Mouse (Mus musculus): ENCODE measurements around the gene Rspo4. TPM values are rescaled to one million over a fixed set of nuclear protein-coding genes. Genes with fewer than 3 reads are reported as not detected.

Rspo4 gene
- 0.28 and 0.62 TPM in 2 replicates for polyA plus RNA-seq (2014; fragmentation: Nextera tagmentation; extraction: Ambion mirVana)

- peaks cover 26% of the 10 kb centered on the region for H3K27me3 ChIP-seq (ENCODE audit: control insufficient read depth, insufficient read depth, low read length)
Measured at GRCm38 (mm10) chr2:151842648-151843226, at the start of gene Rspo4. Rspo4 (plus strand) TSS chr2:151842927.

GRCm38 (mm10) chr2:151815586-151815985, 27.1 kb upstream of the Rspo4 start:
- H3K27me3 ChIP-seq (ENCODE audit: control insufficient read depth, insufficient read depth, low read length) = no peaks in the 10 kb centered on the region
- no peak overlapping the region for H3K9ac ChIP-seq (ENCODE audit: low read length)
- DNase-seq (ENCODE audit: low spot score) (no peak), ATAC-seq (ENCODE audit: insufficient read depth, low FRiP score, low TSS enrichment) (no peak)
- WGBS = 84% methylated on average over 4 of the region's 4 CpGs
- H3K36me3 ChIP-seq (ENCODE audit: control insufficient read depth, insufficient read depth, low read length) = no peaks in the 10 kb centered on the region
- no peaks in the 10 kb centered on the region for H3K4me1 ChIP-seq (ENCODE audit: control insufficient read depth, insufficient read depth, low read length)
- H3K4me2 ChIP-seq (ENCODE audit: low read depth) = no peak overlapping the region
- H3K9me3 ChIP-seq (ENCODE audit: control insufficient read depth, low read length) = no peaks in the 10 kb centered on the region
- no peak overlapping the region for H3K4me3 ChIP-seq (ENCODE audit: low read depth, low read length)
- no peak overlapping the region for H3K27ac ChIP-seq (ENCODE audit: low read depth, low read length)

More at GRCm38 (mm10) chr2:151842648-151843226, at the start of gene Rspo4:
- Histone ChIP-seq H3K4me3 (ENCODE audit: low read depth, low read length) (peak within 1 kb of the TSS; percentile 33), H3K4me2 (ENCODE audit: low read depth) (peak within 1 kb of the TSS; percentile 60), H3K27ac (ENCODE audit: low read depth, low read length) (no peak within 1 kb of the TSS), H3K9ac (ENCODE audit: low read length) (peak within 1 kb of the TSS; percentile 22), H3K9me3 (ENCODE audit: control insufficient read depth, low read length) (no peaks in the 10 kb centered on the region), H3K4me1 (ENCODE audit: control insufficient read depth, insufficient read depth, low read length) (no peaks in the 10 kb centered on the region; the same call in 1 of the 2 replicates), H3K36me3 (ENCODE audit: control insufficient read depth, insufficient read depth, low read length) (no peaks in the 10 kb centered on the region)
- no peak; the same call in 1 of the 2 replicates for ATAC-seq (ENCODE audit: insufficient read depth, low FRiP score, low TSS enrichment)
- DNase-seq (ENCODE audit: low spot score) = peak; percentile 28
- WGBS = 1% methylated on average over 38 of the region's 50 CpGs

- Histone ChIP-seq H3K4me3 (ENCODE audit: low read depth, low read length) (no peak overlapping the region), H3K27me3 (ENCODE audit: control insufficient read depth, insufficient read depth, low read length) (no peaks in the 10 kb centered on the region), H3K9ac (ENCODE audit: low read length) (no peak overlapping the region), H3K4me1 (ENCODE audit: control insufficient read depth, insufficient read depth, low read length) (no peaks in the 10 kb centered on the region), H3K27ac (ENCODE audit: low read depth, low read length) (no peak overlapping the region), H3K36me3 (ENCODE audit: control insufficient read depth, insufficient read depth, low read length) (no peaks in the 10 kb centered on the region), H3K4me2 (ENCODE audit: low read depth) (no peak overlapping the region), H3K9me3 (ENCODE audit: control insufficient read depth, low read length) (no peaks in the 10 kb centered on the region)
- no peak for DNase-seq (ENCODE audit: low spot score)
- ATAC-seq (ENCODE audit: insufficient read depth, low FRiP score, low TSS enrichment) = no peak
- 57% methylated on average over 5 of the region's 5 CpGs for WGBS
Measured at GRCm38 (mm10) chr2:151862257-151862810, 19.6 kb downstream of the Rspo4 start.

GRCm38 (mm10) chr2:151864941-151865340, 22.2 kb downstream of the Rspo4 start:
- Histone ChIP-seq H3K9ac (ENCODE audit: low read length) (no peak overlapping the region), H3K27ac (ENCODE audit: low read depth, low read length) (no peak overlapping the region), H3K4me2 (ENCODE audit: low read depth) (no peak overlapping the region), H3K4me3 (ENCODE audit: low read depth, low read length) (no peak overlapping the region), H3K36me3 (ENCODE audit: control insufficient read depth, insufficient read depth, low read length) (no peaks in the 10 kb centered on the region), H3K27me3 (ENCODE audit: control insufficient read depth, insufficient read depth, low read length) (no peaks in the 10 kb centered on the region), H3K9me3 (ENCODE audit: control insufficient read depth, low read length) (no peaks in the 10 kb centered on the region), H3K4me1 (ENCODE audit: control insufficient read depth, insufficient read depth, low read length) (no peaks in the 10 kb centered on the region)
- WGBS = 84% methylated on average over 6 of the region's 6 CpGs
- ATAC-seq (ENCODE audit: insufficient read depth, low FRiP score, low TSS enrichment) = no peak
- no peak for DNase-seq (ENCODE audit: low spot score)

GRCm38 (mm10) chr2:151866487-151866886, 23.8 kb downstream of the Rspo4 start:
- WGBS = 43% methylated on average over 4 of the region's 4 CpGs

GRCm38 (mm10) chr2:151868196-151868595, 25.5 kb downstream of the Rspo4 start:
- no peak for DNase-seq (ENCODE audit: low spot score)
- Histone ChIP-seq H3K27me3 (ENCODE audit: control insufficient read depth, insufficient read depth, low read length) (no peaks in the 10 kb centered on the region), H3K27ac (ENCODE audit: low read depth, low read length) (no peak overlapping the region), H3K4me1 (ENCODE audit: control insufficient read depth, insufficient read depth, low read length) (no peaks in the 10 kb centered on the region), H3K9me3 (ENCODE audit: control insufficient read depth, low read length) (no peaks in the 10 kb centered on the region), H3K36me3 (ENCODE audit: control insufficient read depth, insufficient read depth, low read length) (no peaks in the 10 kb centered on the region), H3K4me3 (ENCODE audit: low read depth, low read length) (no peak overlapping the region), H3K4me2 (ENCODE audit: low read depth) (no peak overlapping the region), H3K9ac (ENCODE audit: low read length) (no peak overlapping the region)
- no peak for ATAC-seq (ENCODE audit: insufficient read depth, low FRiP score, low TSS enrichment)
- WGBS = 91% methylated on average over 8 of the region's 8 CpGs

More at GRCm38 (mm10) chr2:151866487-151866886, 23.8 kb downstream of the Rspo4 start:
- H3K27ac ChIP-seq (ENCODE audit: low read depth, low read length) = no peak overlapping the region
- H3K9me3 ChIP-seq (ENCODE audit: control insufficient read depth, low read length) = no peaks in the 10 kb centered on the region
- no peak overlapping the region for H3K4me2 ChIP-seq (ENCODE audit: low read depth)
- no peaks in the 10 kb centered on the region for H3K36me3 ChIP-seq (ENCODE audit: control insufficient read depth, insufficient read depth, low read length)
- H3K9ac ChIP-seq (ENCODE audit: low read length) = no peak overlapping the region
- DNase-seq (ENCODE audit: low spot score) (peak; percentile 73), ATAC-seq (ENCODE audit: insufficient read depth, low FRiP score, low TSS enrichment) (peak; percentile 70; the same call in 1 of the 2 replicates)
- H3K27me3 ChIP-seq (ENCODE audit: control insufficient read depth, insufficient read depth, low read length) = no peaks in the 10 kb centered on the region
- no peak overlapping the region for H3K4me3 ChIP-seq (ENCODE audit: low read depth, low read length)
- H3K4me1 ChIP-seq (ENCODE audit: control insufficient read depth, insufficient read depth, low read length) = no peaks in the 10 kb centered on the region

GRCm38 (mm10) chr2:151874551-151874950, 31.8 kb downstream of the Rspo4 start:
- H3K4me1 ChIP-seq (ENCODE audit: control insufficient read depth, insufficient read depth, low read length) = no peaks in the 10 kb centered on the region
- ATAC-seq (ENCODE audit: insufficient read depth, low FRiP score, low TSS enrichment) = no peak
- H3K4me3 ChIP-seq (ENCODE audit: low read depth, low read length) = no peak overlapping the region
- DNase-seq (ENCODE audit: low spot score) = no peak
- H3K4me2 ChIP-seq (ENCODE audit: low read depth) = no peak overlapping the region
- no peak overlapping the region for H3K9ac ChIP-seq (ENCODE audit: low read length)
- H3K36me3 ChIP-seq (ENCODE audit: control insufficient read depth, insufficient read depth, low read length) = no peaks in the 10 kb centered on the region
- no peaks in the 10 kb centered on the region for H3K9me3 ChIP-seq (ENCODE audit: control insufficient read depth, low read length)
- H3K27ac ChIP-seq (ENCODE audit: low read depth, low read length) = no peak overlapping the region
- no peaks in the 10 kb centered on the region for H3K27me3 ChIP-seq (ENCODE audit: control insufficient read depth, insufficient read depth, low read length)

GRCm38 (mm10) chr2:151876012-151876485, 33.3 kb downstream of the Rspo4 start:
- H3K9me3 ChIP-seq (ENCODE audit: control insufficient read depth, low read length) = no peaks in the 10 kb centered on the region
- H3K27me3 ChIP-seq (ENCODE audit: control insufficient read depth, insufficient read depth, low read length) = no peaks in the 10 kb centered on the region
- H3K9ac ChIP-seq (ENCODE audit: low read length) = no peak overlapping the region
- 16% methylated on average over 8 of the region's 8 CpGs for WGBS
- H3K4me3 ChIP-seq (ENCODE audit: low read depth, low read length) = no peak overlapping the region
- H3K36me3 ChIP-seq (ENCODE audit: control insufficient read depth, insufficient read depth, low read length) = no peaks in the 10 kb centered on the region
- no peak overlapping the region for H3K27ac ChIP-seq (ENCODE audit: low read depth, low read length)
- H3K4me1 ChIP-seq (ENCODE audit: control insufficient read depth, insufficient read depth, low read length) = no peaks in the 10 kb centered on the region
- DNase-seq (ENCODE audit: low spot score) (peak; percentile 58), ATAC-seq (ENCODE audit: insufficient read depth, low FRiP score, low TSS enrichment) (peak; percentile 46; the same call in 1 of the 2 replicates)
- H3K4me2 ChIP-seq (ENCODE audit: low read depth) = no peak overlapping the region

- WGBS = 70% methylated on average over 3 of the region's 3 CpGs
- no peak overlapping the region for H3K4me2 ChIP-seq (ENCODE audit: low read depth)
- no peaks in the 10 kb centered on the region for H3K36me3 ChIP-seq (ENCODE audit: control insufficient read depth, insufficient read depth, low read length)
- no peaks in the 10 kb centered on the region for H3K27me3 ChIP-seq (ENCODE audit: control insufficient read depth, insufficient read depth, low read length)
- ATAC-seq (ENCODE audit: insufficient read depth, low FRiP score, low TSS enrichment) (no peak), DNase-seq (ENCODE audit: low spot score) (no peak)
- no peak overlapping the region for H3K27ac ChIP-seq (ENCODE audit: low read depth, low read length)
- no peaks in the 10 kb centered on the region for H3K9me3 ChIP-seq (ENCODE audit: control insufficient read depth, low read length)
- H3K4me1 ChIP-seq (ENCODE audit: control insufficient read depth, insufficient read depth, low read length) = no peaks in the 10 kb centered on the region
- H3K4me3 ChIP-seq (ENCODE audit: low read depth, low read length) = no peak overlapping the region
- no peak overlapping the region for H3K9ac ChIP-seq (ENCODE audit: low read length)
Measured at GRCm38 (mm10) chr2:151878645-151879044, 35.9 kb downstream of the Rspo4 start.

All from neural tube, embryonic 11.5 days (tissue).